Mouse (Mus musculus) hematopoietic stem cell, adult 5-6 weeks (primary cell): ENCODE data around the gene Col3a1. TPM values are rescaled to one million over a fixed set of nuclear protein-coding genes. Genes with fewer than 3 reads are reported as not detected.

Experiments
- ATAC-seq, 2 experiments: fragments of 125-278 bp in 1 of 2; replicated peaks in 1 of 2; 2 replicates each; pipeline ENCODE4 v1.8.0; 2016 to 2017; ENCODE audit warnings: inconsistent platforms in 2 of 2, mild to moderate bottlenecking in 2 of 2, moderate number of reproducible peaks in 2 of 2, low read depth in 1 of 2, moderate TSS enrichment in 1 of 2; ENCODE audit not compliant: low FRiP score in 2 of 2, poor library complexity in 2 of 2, severe bottlenecking in 2 of 2, insufficient read depth in 1 of 2, low TSS enrichment in 1 of 2
- total RNA-seq: library from RNA; stranded (forward); fragments of 172-1452, 232-1000 nt; gene quantifications from 2 replicates; pipeline ENCODE4 v1.2.3, GENCODE M21; 2017

The Col3a1 gene
- total RNA-seq, 1 experiment from 2014 or later = not detected

- ATAC-seq = no peak
Measured at GRCm38 (mm10) chr1:45359673-45360072, 48.3 kb downstream of the Col3a1 start.

GRCm38 (mm10) chr1:45363274-45363673, 51.9 kb downstream of the Col3a1 start:
- no peak for ATAC-seq

- ATAC-seq = no peak
Measured at GRCm38 (mm10) chr1:45365427-45365826, 54.1 kb downstream of the Col3a1 start.

- ATAC-seq = no peak
Measured at GRCm38 (mm10) chr1:45379992-45380690, 68.8 kb downstream of the Col3a1 start.

GRCm38 (mm10) chr1:45381866-45382265, 70.5 kb downstream of the Col3a1 start:
- ATAC-seq = no peak

Other genes with a start within 250 kb of the Col3a1 start
- not detected in 2 replicates for gene Col5a2, start 191.7 kb downstream of the Col3a1 start, total RNA-seq